In genomic region chr14:8214299-8215207, GRCm38 (mm10) we compare ENCODE assay signal across 8 mouse cellular contexts. TPM values are rescaled to one million over a fixed set of nuclear protein-coding genes. Genes with fewer than 3 reads are reported as not detected.
DNase-seq lines count a peak whose midpoint lies in the region; ATAC-seq and TF ChIP-seq lines count a peak whose summit lies in the region.

No protein-coding gene starts in this region.

- peak overlapping the region; percentile 93 for H3K27ac ChIP-seq in forebrain, embryonic 14.5 days (ENCODE audit: low read depth, low read length)

- TF ChIP-seq CTCF in Patski (IDR thresholded peaks at IDR 0.05), result no peak

- DNase-seq in Patski (ENCODE audit: low read depth, low spot score), result no peak
- peak; percentile 83 for DNase-seq in cerebellum, adult 11-12 months
- DNase-seq in forebrain, embryonic 14.5 days (ENCODE audit: low spot score), result peak; percentile 73
- DNase-seq in heart, postnatal 4 days, result peak; percentile 76
- DNase-seq in layer of hippocampus, adult 9-11 months, result peak; percentile 67
- peak; percentile 76 for DNase-seq in lung, postnatal 14 days
- peak; percentile 82 for DNase-seq in right cerebral cortex, postnatal 14 days
- peak; percentile 69 to 71 for DNase-seq in urinary bladder, postnatal 36 days (ENCODE audit: low spot score in 2 of 2)

- H3K4me1 ChIP-seq in forebrain, embryonic 14.5 days (ENCODE audit: control insufficient read depth, insufficient read depth, low read length), result peaks cover 27% of the 10 kb centered on the region

- ATAC-seq in Patski, result peak; percentile 44
- peak; percentile 83 for ATAC-seq in forebrain, embryonic 14.5 days

- H3K4me2 ChIP-seq in forebrain, embryonic 14.5 days (ENCODE audit: low read length), result peak overlapping the region; percentile 79

- in situ Hi-C loops in Patski (cut with MboI; ENCODE audit: low pct_unique_long_range_greater_than_20kb), result no loop called here

- peak overlapping the region; percentile 81 for H3K9ac ChIP-seq in forebrain, embryonic 14.5 days (ENCODE audit: low read length)

- no peaks in the 10 kb centered on the region for H3K36me3 ChIP-seq in forebrain, embryonic 14.5 days (ENCODE audit: control insufficient read depth, insufficient read depth, low read length)

- POLR2A ChIA-PET in Patski (lab: Charles Lee), result interaction anchor here (0.7 to 2.1 kb wide), 6 partner anchors 12 to 118 kb away, joined by 3 to 8 read pairs (median 4); no protein-coding TSS in a partner anchor

- no peaks in the 10 kb centered on the region for H3K9me3 ChIP-seq in forebrain, embryonic 14.5 days (replicated peaks; ENCODE audit: control insufficient read depth, low read length)

- 1% methylated on average over 61 of the region's 63 CpGs for WGBS in forebrain, embryonic 14.5 days

- H3K4me3 ChIP-seq in forebrain, embryonic 14.5 days (ENCODE audit: low read depth, low read length), result peak overlapping the region; percentile 58

- H3K27me3 ChIP-seq in Patski, result no peaks in the 10 kb centered on the region
- 0 out of 2 replicates have a peak, but pooled peaks cover 6% of the 10 kb centered on the region for H3K27me3 ChIP-seq in forebrain, embryonic 14.5 days (replicated peaks; ENCODE audit: control insufficient read depth, insufficient read depth, low read length)

- CTCF ChIA-PET in Patski (lab: Charles Lee), result interaction anchor here (1.2 to 2.0 kb wide), 6 partner anchors 11 to 122 kb away, joined by 3 to 5 read pairs (median 4); no protein-coding TSS in a partner anchor

RNA-seq across cellular contexts. Expression of gene Kctd6, which starts 0.6 kb away (rescaled TPM):
- 43.9 TPM for polyA plus RNA-seq in Patski (2021)
- 7.0 and 8.4 TPM in 2 replicates for polyA plus RNA-seq in forebrain, embryonic 14.5 days (2014; fragmentation: Nextera tagmentation; extraction: Ambion mirVana)
- 10 to 100 TPM; 13.2 to 14.1 TPM for total RNA-seq in heart, postnatal 4 days (2021)

RNA-seq across cellular contexts. Expression of gene Pdhb, which starts 41.7 kb away (rescaled TPM):
- 217 TPM for polyA plus RNA-seq in Patski (2021)
- polyA plus RNA-seq in forebrain, embryonic 14.5 days (2014; fragmentation: Nextera tagmentation; extraction: Ambion mirVana), result 240 and 252 TPM in 2 replicates
- 100 to 1,000 TPM; 617 to 634 TPM for total RNA-seq in heart, postnatal 4 days (2021)

RNA-seq across cellular contexts. Expression of gene Acox2, which starts 44.6 kb away (rescaled TPM):
- 0.53 TPM for polyA plus RNA-seq in Patski (2021)
- polyA plus RNA-seq in forebrain, embryonic 14.5 days (2014; fragmentation: Nextera tagmentation; extraction: Ambion mirVana), result not detected in 2 replicates
- total RNA-seq in heart, postnatal 4 days (2021), result not detected
